Mouse (Mus musculus): ENCODE measurements around the gene Gm20388.

The Gm20388 gene

GRCm38 (mm10) chr8:122080347-122080746, 2169.7 kb downstream of the Gm20388 start:
- no peak for DNase-seq

DNA sequence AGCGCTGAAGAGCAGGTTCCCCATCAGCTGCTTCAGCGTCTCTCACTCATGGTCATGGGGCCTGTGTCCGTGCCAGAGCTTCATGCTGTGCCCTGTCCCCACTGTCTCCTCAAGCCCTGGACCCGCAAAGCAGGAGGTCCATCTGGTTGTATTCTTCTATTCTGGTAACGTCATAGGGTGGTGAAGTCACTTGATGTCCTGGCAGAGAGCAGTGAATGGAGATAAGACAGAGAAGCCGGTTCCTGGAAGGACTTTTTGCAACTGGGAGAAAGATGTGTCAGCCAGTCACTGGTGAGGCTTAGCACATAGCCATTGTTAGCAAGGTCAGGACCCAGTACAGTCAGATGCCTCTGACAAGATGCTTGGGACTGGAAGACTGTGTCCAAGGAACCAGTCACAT, 2172.8 kb downstream of the Gm20388 start:
- DNase-seq, result no peak

DNA sequence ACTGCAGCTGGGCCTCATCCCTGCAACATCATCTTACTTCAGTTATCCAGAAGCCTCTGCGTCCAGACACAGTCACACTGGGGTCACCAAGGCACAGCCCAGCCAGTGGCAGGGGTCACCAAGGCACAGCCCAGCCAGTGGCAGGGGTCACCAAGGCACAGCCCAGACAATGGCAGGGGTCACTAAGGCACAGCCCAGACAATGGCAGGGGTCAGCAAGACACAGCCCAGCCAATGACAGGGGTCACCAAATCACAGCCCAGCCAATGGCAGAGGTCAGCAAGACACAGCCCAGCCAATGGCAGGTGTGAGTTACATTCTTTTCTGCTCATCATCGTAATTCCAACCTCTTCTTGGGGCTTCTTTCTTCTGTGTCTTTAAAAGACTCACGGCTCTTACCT, 2173.5 kb downstream of the Gm20388 start:
- DNase-seq, result no peak

DNA sequence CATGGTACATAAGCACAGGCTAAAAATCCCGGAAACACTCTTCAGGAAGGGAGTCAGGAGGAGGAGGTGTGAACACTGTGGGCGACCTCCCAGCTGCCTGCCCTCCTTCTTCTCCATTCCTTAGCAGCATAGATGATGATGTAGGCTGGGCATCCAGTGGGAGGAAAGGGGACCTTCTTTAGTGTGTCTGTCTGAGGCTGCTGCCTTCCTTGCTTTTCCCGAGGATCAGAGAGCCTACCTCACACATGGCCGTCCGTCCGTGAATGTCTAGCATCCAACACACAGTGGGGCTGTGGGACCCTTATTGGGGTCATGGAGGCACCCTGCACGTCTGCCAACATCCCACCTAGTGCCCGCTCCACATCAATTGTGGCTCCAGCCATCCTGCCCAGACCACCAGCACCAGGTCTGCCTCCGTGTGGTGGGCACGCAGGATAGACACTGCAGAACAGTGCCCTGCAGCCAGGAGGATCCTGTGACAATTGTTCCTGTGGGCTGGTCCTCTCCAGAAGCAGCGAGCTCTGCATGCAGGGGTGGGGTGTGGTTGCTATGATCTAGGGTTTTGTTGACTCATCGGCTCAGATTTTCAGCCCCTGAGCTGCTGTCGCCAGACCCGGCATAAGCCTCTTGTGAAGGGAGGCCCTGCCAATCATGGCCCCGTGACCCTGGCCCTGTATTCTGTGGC, 2174.2 kb downstream of the Gm20388 start:
- no peak for DNase-seq

DNA sequence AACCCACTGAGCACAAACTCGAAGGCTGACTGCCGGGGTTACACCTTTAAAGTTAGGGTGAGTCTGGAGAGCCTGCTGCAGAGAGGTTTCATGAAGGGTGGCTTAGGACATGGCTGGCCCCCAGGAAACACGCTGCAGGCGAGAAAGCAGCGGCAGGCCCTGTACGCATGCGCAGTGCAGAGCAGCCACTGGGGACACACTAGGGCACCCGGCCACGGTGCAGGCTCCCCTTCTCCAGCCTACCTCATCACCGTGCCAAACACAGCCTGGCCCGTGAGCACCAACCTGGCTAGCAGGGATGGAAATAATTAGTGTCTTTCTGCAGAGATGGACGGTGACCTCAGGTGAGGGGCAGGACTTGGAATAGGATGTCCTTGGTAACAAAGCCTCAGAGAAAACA, 2175.4 kb downstream of the Gm20388 start:
- DNase-seq, result no peak

DNA sequence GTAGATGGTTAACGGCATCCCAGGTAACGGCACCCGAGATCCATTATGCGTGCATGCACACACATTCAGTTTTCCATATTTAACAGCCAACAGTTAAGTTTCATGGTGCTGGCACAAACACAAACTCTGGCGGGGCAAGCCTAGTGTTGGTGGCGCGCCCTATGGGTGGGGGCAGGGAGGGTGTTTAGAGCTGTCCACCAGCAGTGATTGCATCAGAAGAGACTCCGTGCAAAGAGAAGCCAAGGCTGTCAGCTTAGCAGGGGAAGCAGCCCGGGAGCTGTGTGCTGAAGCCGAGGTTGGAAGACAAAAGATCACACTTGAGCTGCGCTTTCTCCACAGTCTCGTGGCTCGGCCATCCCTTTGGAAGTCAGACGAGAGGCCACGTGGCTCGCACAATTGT, 2178.0 kb downstream of the Gm20388 start:
- DNase-seq, result no peak

DNA sequence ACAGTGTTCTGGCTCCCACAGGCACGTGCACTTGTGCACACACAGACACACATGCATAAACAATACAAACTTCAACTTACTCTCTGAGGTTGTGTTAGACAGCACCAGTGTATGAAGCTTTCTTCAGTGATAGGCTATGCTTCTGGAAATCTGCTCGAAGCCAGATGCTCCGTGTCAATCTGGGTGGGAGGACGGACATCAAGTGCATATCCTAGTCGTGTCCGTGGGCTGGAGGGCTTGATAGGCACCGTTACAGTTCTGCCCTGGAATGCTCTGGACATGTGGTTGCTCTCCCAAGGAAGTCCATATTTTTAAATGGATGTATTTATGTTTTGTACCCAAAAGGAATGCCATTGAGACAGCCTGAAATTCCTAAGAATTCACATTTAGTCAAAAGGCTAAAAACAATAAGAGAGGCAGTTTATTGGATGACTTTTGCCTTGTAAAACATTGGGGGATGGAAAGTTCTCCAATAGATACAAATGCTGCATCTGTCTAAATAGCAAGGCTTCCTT, 2178.6 kb downstream of the Gm20388 start:
- peak; percentile 53 for DNase-seq

GRCm38 (mm10) chr8:122092476-122092875, 2181.8 kb downstream of the Gm20388 start:
- no peak for DNase-seq

DNA sequence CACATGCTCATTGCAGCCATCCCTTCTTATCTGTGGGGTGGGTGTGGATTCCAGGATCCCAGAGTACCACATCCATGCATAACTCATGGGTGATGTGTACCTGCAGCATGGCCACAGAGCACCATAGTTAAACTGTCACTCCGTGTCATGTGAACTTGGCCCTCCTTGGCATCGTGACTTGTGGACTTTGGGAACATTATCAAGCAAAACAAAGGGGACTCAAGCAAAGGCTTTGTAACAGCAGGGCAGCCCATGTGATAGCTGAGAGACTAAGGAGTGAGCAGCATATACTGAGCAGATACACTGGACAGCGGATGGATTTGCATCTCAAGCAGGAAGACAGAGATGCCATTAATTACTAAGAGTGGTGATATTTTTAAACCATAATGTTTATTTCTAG, 2188.1 kb downstream of the Gm20388 start:
- no peak for DNase-seq

GRCm38 (mm10) chr8:122099711-122100220, 2189.1 kb downstream of the Gm20388 start:
- DNase-seq, result no peak

DNA sequence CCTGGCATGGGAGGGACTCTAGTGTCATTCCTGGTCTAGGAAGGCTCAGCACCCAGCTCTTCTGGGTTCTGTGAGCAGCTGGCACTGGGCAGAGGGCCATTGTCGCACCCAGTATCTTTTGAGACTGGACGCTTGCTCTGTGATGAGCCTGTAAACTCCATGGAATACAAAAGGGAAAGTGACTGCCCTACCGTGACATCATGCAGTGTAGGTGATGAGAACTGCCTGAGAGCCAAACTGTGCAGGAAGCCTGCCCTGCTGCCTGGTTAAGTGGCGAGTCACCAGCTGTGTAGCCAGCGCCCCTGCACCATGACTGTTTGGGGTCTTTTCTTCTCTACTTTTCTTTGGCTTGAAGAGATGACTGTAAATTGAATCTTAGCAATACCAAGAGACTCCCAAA, 2191.2 kb downstream of the Gm20388 start:
- DNase-seq, result no peak

- DNase-seq, result no peak
Measured at GRCm38 (mm10) chr8:122102286-122102685, 2191.6 kb downstream of the Gm20388 start.

GRCm38 (mm10) chr8:122103241-122103640, 2192.6 kb downstream of the Gm20388 start:
- no peak for DNase-seq

- no peak for DNase-seq
Measured at GRCm38 (mm10) chr8:122104658-122105057, 2194.0 kb downstream of the Gm20388 start.

DNA sequence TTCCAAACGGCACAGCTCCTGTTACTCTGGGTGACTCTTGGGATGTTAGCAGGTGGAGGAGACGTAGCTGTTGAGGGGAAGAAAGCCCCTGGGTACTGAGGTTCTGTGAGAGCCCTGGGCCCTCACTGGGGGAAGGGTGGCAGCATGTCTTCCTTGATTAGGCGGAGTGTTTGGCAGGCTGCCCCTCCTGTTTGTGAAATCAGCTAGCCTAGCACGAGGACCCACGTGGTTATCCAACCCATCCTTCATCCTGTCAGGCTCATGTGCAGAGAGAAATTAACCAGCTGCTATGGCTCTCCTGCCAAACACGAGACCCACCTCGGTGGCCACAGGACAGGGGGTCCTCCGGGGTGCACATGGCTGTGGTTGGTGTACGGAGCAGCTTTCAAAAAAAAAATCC, 2195.6 kb downstream of the Gm20388 start:
- peak; percentile 72 for DNase-seq

- DNase-seq, result no peak
Measured at GRCm38 (mm10) chr8:122110240-122110866, 2199.7 kb downstream of the Gm20388 start.

DNA sequence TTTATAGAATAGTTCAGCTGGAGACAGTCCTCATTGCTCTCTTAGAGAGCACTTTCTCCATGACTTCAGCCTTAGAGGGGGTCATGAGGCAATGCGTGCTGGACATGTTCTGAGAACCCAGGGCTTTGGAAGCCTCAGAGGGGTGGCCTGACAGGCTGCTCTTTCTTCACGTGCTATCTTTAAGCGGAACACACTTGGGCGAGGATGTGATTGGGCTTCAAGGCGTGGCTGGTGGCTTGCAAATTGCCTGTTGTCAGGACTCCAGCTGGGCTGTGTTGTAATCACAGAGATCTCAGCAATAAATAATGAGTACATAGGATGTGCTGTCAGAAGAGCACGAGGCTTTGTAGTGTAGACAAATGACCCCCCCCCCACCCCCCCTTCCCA, 2200.2 kb downstream of the Gm20388 start:
- peak; percentile 35 for DNase-seq

DNA sequence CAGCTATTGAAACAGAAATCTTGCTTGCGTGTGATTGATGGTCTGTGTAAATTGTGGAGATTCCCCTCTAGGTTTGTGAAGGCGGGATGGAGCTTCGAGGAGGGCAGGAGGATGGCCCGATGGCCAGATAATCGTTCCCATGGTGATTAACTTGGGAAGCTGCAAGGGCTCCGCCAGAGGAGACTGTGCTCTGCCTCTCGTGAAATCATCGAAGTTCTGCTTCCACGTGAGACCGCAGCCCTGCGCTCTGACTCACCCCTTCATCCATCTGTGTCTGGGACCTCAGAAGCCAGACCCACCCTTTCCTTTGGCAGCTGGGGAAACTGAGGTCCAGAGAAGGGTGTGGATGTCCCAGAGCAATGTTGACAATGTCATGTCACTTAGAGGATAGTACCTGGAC, 2201.1 kb downstream of the Gm20388 start:
- DNase-seq, result no peak

DNA sequence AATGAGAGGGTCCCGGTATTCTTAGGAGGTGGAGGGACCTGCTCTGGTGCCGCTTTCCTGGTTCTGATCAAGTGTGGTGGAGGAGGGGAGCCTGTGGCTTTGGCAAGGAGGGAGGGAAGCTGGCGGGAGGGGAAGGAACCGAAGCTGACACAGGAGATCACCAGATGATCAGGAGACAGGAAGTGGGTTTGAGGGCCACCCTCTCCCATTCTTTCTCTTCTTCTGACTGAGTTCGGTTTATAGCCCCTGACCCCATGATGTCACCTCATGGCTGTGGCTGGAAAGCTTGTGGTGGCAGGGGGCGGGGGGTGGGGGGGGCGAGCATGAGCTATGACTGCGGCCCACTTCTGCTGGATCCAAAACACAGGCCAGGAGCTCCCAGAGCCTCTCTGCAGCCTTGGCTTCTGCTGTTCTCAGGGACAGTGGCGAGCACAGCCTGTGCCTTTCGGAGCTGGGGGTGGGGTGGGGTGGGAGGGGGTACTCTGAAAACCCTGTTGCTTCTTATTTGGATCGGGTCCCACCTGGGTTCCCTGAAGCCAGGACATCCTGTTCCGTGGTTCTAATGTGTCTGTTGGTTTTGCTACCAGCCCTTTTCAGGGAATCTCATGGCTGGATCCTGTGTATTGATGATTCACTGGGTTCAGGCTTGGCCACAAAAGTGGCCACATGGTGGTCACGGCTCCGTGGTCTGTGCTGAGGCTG, 2201.8 kb downstream of the Gm20388 start:
- DNase-seq, result peak; percentile 51

GRCm38 (mm10) chr8:122114890-122115289, 2204.2 kb downstream of the Gm20388 start:
- DNase-seq, result no peak

- DNase-seq, result no peak
Measured at GRCm38 (mm10) chr8:122116716-122117357, 2206.2 kb downstream of the Gm20388 start.

DNA sequence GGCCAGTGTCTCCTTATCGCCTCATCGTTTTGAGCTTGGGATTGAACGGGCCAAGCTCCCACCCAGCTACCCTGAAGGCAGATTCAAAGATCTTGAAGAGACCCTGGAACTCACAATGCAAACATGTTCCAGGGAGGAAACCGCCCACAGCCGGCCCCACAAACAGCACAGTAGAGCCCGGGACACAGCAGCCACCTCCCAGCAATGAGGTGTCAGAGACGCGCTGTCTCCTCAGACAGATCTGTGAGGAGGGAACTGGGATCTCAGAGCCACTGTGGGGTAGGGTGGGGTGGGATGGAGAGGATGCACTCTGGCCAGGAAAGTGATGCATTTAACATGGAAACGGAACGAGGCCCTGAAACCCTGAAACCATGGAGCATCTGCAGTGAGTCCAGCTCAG, 2207.5 kb downstream of the Gm20388 start:
- no peak for DNase-seq

GRCm38 (mm10) chr8:122118536-122118935, 2207.9 kb downstream of the Gm20388 start:
- DNase-seq, result no peak
